In the genomic region with DNA sequence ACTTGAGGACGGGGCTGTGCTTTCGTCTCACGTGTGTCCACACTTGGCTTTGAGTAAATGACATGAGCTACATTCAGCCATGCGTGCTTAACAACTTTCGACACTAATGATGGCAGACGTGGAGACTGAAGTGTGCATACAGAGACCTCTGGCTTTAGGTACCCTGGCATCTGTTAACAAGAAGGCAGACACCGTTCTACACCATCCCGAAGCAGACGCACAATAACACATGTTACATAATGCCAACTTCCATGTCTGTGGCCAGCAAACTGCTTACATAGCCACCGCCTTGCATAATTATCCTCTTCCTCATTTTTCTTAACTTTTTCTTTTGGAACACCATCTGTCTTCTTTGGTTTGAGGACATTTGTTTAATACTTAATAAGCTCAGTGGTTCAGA, we compare ENCODE assay signal across 15 mouse cellular contexts.
A peak's percentile ranks its signal among the peaks of the same experiment; 100 is the strongest.
DNase-seq lines count a peak whose midpoint lies in the region; ATAC-seq and TF ChIP-seq lines count a peak whose summit lies in the region.
"Had no signal": no experiment of that assay in that cellular context is flagged by ENCODE, and none has a peak within 500 bp of the region (broad histone marks: within the 10 kb centered on the region; RNA-seq: fewer than 3 reads in every experiment).

No protein-coding gene starts in this region.

- H3K4me3 ChIP-seq in heart, embryonic 11.5 days (ENCODE audit: low read depth, low read length) = no peak overlapping the region
- H3K4me3 ChIP-seq in lung, adult 2 months (replicated peaks; ENCODE audit: extremely low read depth, low read depth, low read length) = no peak overlapping the region
- H3K4me3 ChIP-seq: layer of hippocampus, adult 2 months; liver, embryonic 13.5 days had no signal

- H3K4me1 ChIP-seq in heart, embryonic 11.5 days (ENCODE audit: control insufficient read depth, insufficient read depth, low read length) = no peaks in the 10 kb centered on the region
- no peaks in the 10 kb centered on the region for H3K4me1 ChIP-seq in lung, adult 2 months (ENCODE audit: control insufficient read depth, insufficient read depth, low read length)
- H3K4me1 ChIP-seq: liver, embryonic 13.5 days had no signal

- no peak for TF ChIP-seq POLR2A in lung, adult 2 months (IDR thresholded peaks at IDR 0.05; ENCODE audit: borderline replicate concordance, extremely low read depth, low read depth, low read length)

- H3K27me3 ChIP-seq in heart, embryonic 11.5 days (ENCODE audit: control insufficient read depth, insufficient read depth, low read length) = no peaks in the 10 kb centered on the region
- H3K27me3 ChIP-seq: liver, embryonic 13.5 days had no signal

- no peaks in the 10 kb centered on the region for H3K9me3 ChIP-seq in heart, embryonic 11.5 days (replicated peaks; ENCODE audit: control insufficient read depth, low read length)
- H3K9me3 ChIP-seq: liver, embryonic 13.5 days had no signal

- WGBS in heart, embryonic 11.5 days (ENCODE audit: insufficient replicate concordance) = 90% methylated on average over 10 of the region's 10 CpGs
- WGBS in lung, adult 2 months = 84% methylated on average over 10 of the region's 10 CpGs

- peaks cover 5% of the 10 kb centered on the region; the same call in 1 of the 2 replicates for H3K36me3 ChIP-seq in heart, embryonic 11.5 days (ENCODE audit: control insufficient read depth, insufficient read depth, low read length)
- H3K36me3 ChIP-seq: liver, embryonic 13.5 days had no signal

- TF ChIP-seq CTCF in lung, adult 2 months (IDR thresholded peaks at IDR 0.05; ENCODE audit: insufficient read depth, low read length) = no peak

- H3K27ac ChIP-seq in heart, embryonic 11.5 days (ENCODE audit: low read depth, low read length) = no peak overlapping the region
- H3K27ac ChIP-seq: hindbrain, embryonic 14.5 days; layer of hippocampus, adult 2 months; liver, embryonic 13.5 days had no signal

- H3K4me2 ChIP-seq in heart, embryonic 11.5 days = no peak overlapping the region
- H3K4me2 ChIP-seq: hindbrain, embryonic 14.5 days; liver, embryonic 13.5 days had no signal

- H3K9ac ChIP-seq in heart, embryonic 11.5 days (ENCODE audit: low read depth, low read length) = no peak overlapping the region
- H3K9ac ChIP-seq: hindbrain, embryonic 14.5 days; liver, embryonic 13.5 days had no signal

- no peak for ATAC-seq in heart, embryonic 11.5 days (replicated peaks; ENCODE audit: insufficient number of reproducible peaks, low FRiP score, low TSS enrichment)
- ATAC-seq in megakaryocyte, adult 5-6 weeks (ENCODE audit: poor library complexity, severe bottlenecking) = peak; percentile 81
- ATAC-seq: intestine, embryonic 16.5 days had no signal

- peak; percentile 91 for DNase-seq in heart, adult 11 months
- DNase-seq in lung, postnatal 36 days = peak; percentile 45
- DNase-seq in lung, adult 2 months = no peak
- DNase-seq in cerebellum, adult 8-10 months = no peak
- no peak for DNase-seq in kidney, postnatal 14 days
- DNase-seq: adrenal gland, postnatal 25 days; liver, embryonic 13.5 days; midbrain, embryonic 14.5 days; spleen, adult 18-20 months; thymus, adult 18-20 months had no signal

Comparison
In these comparisons a context has a peak if more than half of its experiments do, and no peak if none do; other contexts are left out.
1. DNase-seq: peak in heart, adult 11 months (single experiment) and lung, postnatal 36 days (single experiment); none in lung, adult 2 months (single experiment), cerebellum, adult 8-10 months (single experiment) and kidney, postnatal 14 days (single experiment).